In genomic region chr12:104178987-104179386, GRCm38 (mm10) we compare ENCODE assay signal across 21 mouse cellular contexts. TPM values are rescaled to one million over a fixed set of nuclear protein-coding genes. Genes with fewer than 3 reads are reported as not detected.
"Had no signal": no experiment of that assay in that cellular context is flagged by ENCODE, and none has a peak within 500 bp of the region (broad histone marks: within the 10 kb centered on the region; RNA-seq: fewer than 3 reads in every experiment).

No protein-coding gene starts in this region.

- DNase-seq: kidney, postnatal 10 days; liver; lung, adult 2 months; lung, postnatal 10 days; retina, postnatal 1 day; right cerebral cortex, postnatal 4 days; spleen, adult 18-20 months; thymus, postnatal 36 days had no signal

- H3K9me3 ChIP-seq: limb, embryonic 12.5 days; neural tube, embryonic 13.5 days had no signal

- H3K9ac ChIP-seq: limb, embryonic 12.5 days; liver, embryonic 14.5 days; neural tube, embryonic 13.5 days had no signal

- H3K4me2 ChIP-seq: limb, embryonic 12.5 days; midbrain, embryonic 11.5 days; neural tube, embryonic 13.5 days had no signal

- H3K4me1 ChIP-seq: limb, embryonic 12.5 days; neural tube, embryonic 13.5 days had no signal

- ATAC-seq: midbrain, embryonic 16.5 days had no signal

- H3K27ac ChIP-seq: layer of hippocampus, adult 2 months; limb, embryonic 12.5 days; liver, embryonic 14.5 days; macrophage; neural tube, embryonic 13.5 days had no signal

- H3K36me3 ChIP-seq: limb, embryonic 12.5 days; neural tube, embryonic 13.5 days had no signal

- H3K27me3 ChIP-seq: limb, embryonic 12.5 days; neural tube, embryonic 13.5 days had no signal

- H3K4me3 ChIP-seq: layer of hippocampus, adult 2 months; limb, embryonic 12.5 days; megakaryocyte, embryonic 14.5 days; neural tube, embryonic 13.5 days had no signal

RNA-seq across cellular contexts. Expression of gene Serpina3c, which starts 25.3 kb away (rescaled TPM):
- total RNA-seq: left cerebral cortex, postnatal 36 days had no signal
- polyA plus RNA-seq: kidney, embryonic 14.5 days; limb, embryonic 12.5 days; liver, embryonic 14.5 days; macrophage; midbrain, embryonic 11.5 days; neural tube, embryonic 13.5 days; stomach, embryonic 14.5 days had no signal

RNA-seq across cellular contexts. Expression of gene Serpina3f, which starts 35.4 kb away (rescaled TPM):
- total RNA-seq: layer of hippocampus, adult 2 months; layer of hippocampus, postnatal 10 days; left cerebral cortex, postnatal 36 days had no signal
- polyA plus RNA-seq: kidney, embryonic 14.5 days; limb, embryonic 12.5 days; neural tube, embryonic 13.5 days had no signal

RNA-seq across cellular contexts. Expression of gene Serpina3b, which starts 51.2 kb away (rescaled TPM):
- total RNA-seq: layer of hippocampus, adult 2 months; layer of hippocampus, postnatal 10 days; left cerebral cortex, postnatal 36 days had no signal
- polyA plus RNA-seq: kidney, embryonic 14.5 days; limb, embryonic 12.5 days; lung, adult 2 months; midbrain, embryonic 11.5 days; midbrain, embryonic 16.5 days; neural tube, embryonic 13.5 days; thymus, postnatal 0 days had no signal
